Mouse (Mus musculus) cerebellum, adult 2 months (tissue): ENCODE measurements around the gene Lsm14b. TPM values are rescaled to one million over a fixed set of nuclear protein-coding genes. Genes with fewer than 3 reads are reported as not detected.
A peak's percentile ranks its signal among the peaks of the same experiment; 100 is the strongest.

Source experiments
- DNase-seq, 2 experiments: peaks; one replicate each; pipeline ENCODE4 v3.0.0; 2021
- H3K27ac ChIP-seq: fragments of 200-500 bp; 2 replicates; pipeline ENCODE4 v1.5.1; 2012; ENCODE audit warnings: low read length, control low read depth, inconsistent platforms; ENCODE audit not compliant: insufficient read depth
- H3K27me3 ChIP-seq: fragments of 200-500 bp; 2 replicates; pipeline ENCODE4 v1.6.1; 2012; ENCODE audit warnings: inconsistent platforms, mild to moderate bottlenecking, low read length, moderate library complexity; ENCODE audit not compliant: control insufficient read depth, insufficient read depth
- H3K4me1 ChIP-seq: fragments of 200-500 bp; 2 replicates; pipeline ENCODE4 v1.6.1; 2011; ENCODE audit warnings: low read length; ENCODE audit not compliant: control insufficient read depth, insufficient read depth
- H3K4me3 ChIP-seq: fragments of 200-500 bp; replicated peaks from 2 replicates; pipeline ENCODE3; 2011; ENCODE audit warnings: mild to moderate bottlenecking, low read depth, low read length, control low read depth; ENCODE audit not compliant: insufficient read depth
- CTCF ChIP-seq: fragments of 200-500 bp; IDR thresholded peaks from 2 replicates; pipeline ENCODE4 v1.5.1; 2011; ENCODE audit warnings: low read depth, mild to moderate bottlenecking, control low read depth, low read length, moderate library complexity, borderline replicate concordance; ENCODE audit not compliant: insufficient read depth
- POLR2A ChIP-seq: fragments of 200-500 bp; IDR thresholded peaks from 2 replicates; pipeline ENCODE4 v1.6.1; 2011; ENCODE audit warnings: low read length, control low read depth, borderline replicate concordance; ENCODE audit not compliant: insufficient read depth
- WGBS: fragments of 180-500 bp; shearing (Covaris S2); methylation state at CpG from one replicate; pipeline ENCODE4 v1.1.7; 2018; 5-methylcytosine and 5-hydroxymethylcytosine counted together
- polyA plus RNA-seq: library from polyadenylated mRNA; depleted of rRNA; stranded (reverse); fragments of >200 nt; gene quantifications from 2 replicates; pipeline ENCODE4 v1.2.3, GENCODE M21; 2012

Gene Lsm14b
- polyA plus RNA-seq, 1 experiment: 79.3 TPM

- peak in 1 of 2 experiments; percentile 11 for DNase-seq
- 44% methylated on average over 4 of the region's 4 CpGs for WGBS
- H3K27me3 ChIP-seq: no peaks in the 10 kb centered on the region
- no peak overlapping the region for H3K4me3 ChIP-seq
- no peak overlapping the region for H3K27ac ChIP-seq
- H3K4me1 ChIP-seq: peaks cover 19% of the 10 kb centered on the region
- TF ChIP-seq CTCF: no peak
- TF ChIP-seq POLR2A: no peak
Measured at GRCm38 (mm10) chr2:179980616-179981015, 44.2 kb upstream of the Lsm14b start.

DNA sequence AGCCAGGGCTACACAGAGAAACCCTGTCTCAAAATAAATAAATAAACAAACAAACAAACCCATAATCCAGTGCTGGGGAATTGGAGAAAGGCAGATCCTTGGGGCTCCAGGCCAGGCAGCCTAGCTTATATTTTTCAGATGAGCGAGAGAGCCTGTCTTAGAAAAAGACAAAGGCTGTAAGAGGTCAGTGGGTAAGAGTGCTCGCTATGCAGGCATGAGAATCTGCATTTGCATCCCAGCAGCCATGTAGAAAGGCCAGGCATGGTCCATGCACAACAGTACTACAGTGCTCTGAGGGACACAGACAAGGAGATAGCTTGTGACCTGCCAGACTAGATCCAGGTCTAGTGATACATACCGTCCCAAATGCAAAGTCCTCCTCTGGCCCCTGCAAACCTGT lies 42.1 kb upstream of the Lsm14b start:
- Histone ChIP-seq H3K4me3 (no peak overlapping the region), H3K27ac (no peak overlapping the region), H3K27me3 (no peaks in the 10 kb centered on the region), H3K4me1 (peaks cover 19% of the 10 kb centered on the region)
- WGBS: 88% methylated on average over 3 of the region's 3 CpGs
- DNase-seq: no peak
- no peak for TF ChIP-seq CTCF
- no peak for TF ChIP-seq POLR2A

- Histone ChIP-seq H3K27ac (no peak overlapping the region), H3K27me3 (no peaks in the 10 kb centered on the region), H3K4me1 (peaks cover 10% of the 10 kb centered on the region; the same call in 1 of the 2 replicates), H3K4me3 (no peak overlapping the region)
- DNase-seq: no peak
- no peak for TF ChIP-seq CTCF
- no peak for TF ChIP-seq POLR2A
- 48% methylated on average over 7 of the region's 7 CpGs for WGBS
Measured at GRCm38 (mm10) chr2:179984830-179985229, 40.0 kb upstream of the Lsm14b start.

GRCm38 (mm10) chr2:179985695-179986094 lies 39.1 kb upstream of the Lsm14b start:
- Histone ChIP-seq H3K4me1 (peaks cover 3% of the 10 kb centered on the region; the same call in 1 of the 2 replicates), H3K27ac (no peak overlapping the region), H3K27me3 (no peaks in the 10 kb centered on the region), H3K4me3 (no peak overlapping the region)
- no peak for TF ChIP-seq POLR2A
- no peak for DNase-seq
- 92% methylated on average over 1 of the region's 1 CpGs for WGBS

- TF ChIP-seq CTCF (no peak), POLR2A (no peak)
- no peak for DNase-seq
- Histone ChIP-seq H3K4me1 (no peaks in the 10 kb centered on the region), H3K27ac (no peak overlapping the region), H3K27me3 (no peaks in the 10 kb centered on the region), H3K4me3 (no peak overlapping the region)
- 70% methylated on average over 10 of the region's 10 CpGs for whole genome bisulfite sequencing
Measured at GRCm38 (mm10) chr2:179986437-179987022, 38.3 kb upstream of the Lsm14b start.

DNA sequence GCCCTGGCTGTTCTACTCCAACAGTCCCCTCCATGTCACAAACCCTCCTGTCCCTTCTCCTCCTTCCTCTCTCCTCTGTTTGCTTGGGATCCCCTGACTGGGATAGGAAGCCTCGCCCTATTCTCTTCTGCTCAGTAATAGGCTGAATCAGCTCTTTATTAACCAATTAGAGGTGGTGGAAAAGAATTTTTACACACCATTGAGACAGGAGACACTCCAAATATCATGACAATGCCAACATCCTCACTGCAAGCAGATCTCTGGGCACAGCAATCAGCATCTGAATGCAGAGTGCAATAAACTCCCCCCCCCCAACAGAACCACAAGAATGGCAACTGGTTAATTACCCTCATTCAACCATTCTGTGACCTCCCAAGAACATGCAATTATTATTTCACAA lies 35.7 kb upstream of the Lsm14b start:
- no peaks in the 10 kb centered on the region for H3K27me3 ChIP-seq
- TF ChIP-seq POLR2A: no peak
- no peak for TF ChIP-seq CTCF
- no peak overlapping the region for H3K27ac ChIP-seq
- H3K4me3 ChIP-seq: no peak overlapping the region
- 71% methylated on average over 1 of the region's 1 CpGs for WGBS
- no peak for DNase-seq
- H3K4me1 ChIP-seq: no peaks in the 10 kb centered on the region

DNA sequence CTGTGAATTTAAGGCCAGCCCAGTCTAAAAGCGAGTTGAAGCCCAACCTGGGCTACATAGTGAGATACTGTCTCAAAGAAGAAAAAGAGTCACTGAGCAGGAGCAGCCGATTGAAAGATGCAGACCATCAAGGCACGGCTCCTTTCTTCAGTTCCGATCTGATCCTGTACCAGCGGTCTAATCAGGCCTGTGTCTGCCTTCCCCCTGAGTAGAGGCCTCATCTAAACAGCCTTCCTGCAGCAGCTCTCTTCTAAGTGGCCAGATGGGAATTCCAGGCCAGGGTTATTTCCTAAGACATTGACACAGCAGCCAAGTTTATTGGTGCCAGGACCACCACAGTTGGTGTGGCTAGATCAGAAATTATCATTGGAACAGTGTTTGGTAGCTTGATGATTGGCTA lies 31.7 kb upstream of the Lsm14b start:
- Histone ChIP-seq H3K4me1 (no peaks in the 10 kb centered on the region), H3K27me3 (no peaks in the 10 kb centered on the region), H3K27ac (no peak overlapping the region), H3K4me3 (no peak overlapping the region)
- no peak for TF ChIP-seq CTCF
- no peak for DNase-seq
- 77% methylated on average over 5 of the region's 5 CpGs for WGBS

DNA sequence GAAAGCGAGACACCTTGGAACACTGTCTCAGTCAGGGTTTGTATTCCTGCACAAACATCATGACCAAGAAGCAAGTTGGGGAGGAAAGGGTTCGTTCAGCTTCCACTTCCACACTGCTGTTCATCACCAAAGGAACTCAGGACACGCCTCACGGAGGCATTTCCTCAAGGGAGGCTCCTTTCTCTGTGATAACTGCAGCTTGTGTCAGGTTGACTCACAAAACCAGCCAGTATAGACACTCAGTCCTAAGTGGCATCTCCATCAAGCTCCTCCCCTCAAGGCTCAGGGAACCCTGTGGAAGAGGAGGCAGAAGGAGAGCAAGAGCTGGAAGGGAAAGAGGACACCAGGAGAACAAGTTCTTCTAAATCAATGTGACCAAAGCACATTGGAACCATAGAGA lies 26.4 kb upstream of the Lsm14b start:
- Histone ChIP-seq H3K27ac (no peak overlapping the region), H3K4me1 (no peaks in the 10 kb centered on the region), H3K27me3 (no peaks in the 10 kb centered on the region), H3K4me3 (no peak overlapping the region)
- 79% methylated on average over 4 of the region's 4 CpGs for WGBS
- TF ChIP-seq POLR2A: no peak
- TF ChIP-seq CTCF: no peak
- no peak for DNase-seq
